Mouse (Mus musculus) embryo, embryonic 11 days (tissue): ENCODE measurements around the gene Sec23ip.

ENCODE experiments used
- DNase-seq: peaks from one replicate; pipeline ENCODE4 v3.0.0-alpha.2; 2015

Gene Sec23ip

DNA sequence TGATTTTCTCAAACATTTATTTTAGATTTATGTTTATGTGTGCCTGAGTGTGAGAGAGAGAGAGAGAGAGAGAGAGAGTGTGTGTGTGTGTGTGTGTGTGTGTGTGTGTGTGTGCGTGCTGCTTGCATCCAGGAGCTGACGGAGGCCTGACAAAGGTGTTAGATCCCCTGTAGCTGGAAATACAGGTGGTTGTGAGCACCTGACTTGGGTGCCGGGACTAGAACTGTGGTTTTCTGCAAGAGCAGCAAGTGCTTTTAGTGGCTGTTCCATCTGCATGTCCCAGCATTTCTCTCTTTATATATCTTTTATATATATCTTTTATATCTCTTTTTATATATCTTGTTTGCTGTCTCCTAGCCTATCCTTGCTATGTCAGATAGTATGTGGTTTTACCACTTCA, 37.1 kb downstream of the Sec23ip start:
- no peak for DNase-seq

DNA sequence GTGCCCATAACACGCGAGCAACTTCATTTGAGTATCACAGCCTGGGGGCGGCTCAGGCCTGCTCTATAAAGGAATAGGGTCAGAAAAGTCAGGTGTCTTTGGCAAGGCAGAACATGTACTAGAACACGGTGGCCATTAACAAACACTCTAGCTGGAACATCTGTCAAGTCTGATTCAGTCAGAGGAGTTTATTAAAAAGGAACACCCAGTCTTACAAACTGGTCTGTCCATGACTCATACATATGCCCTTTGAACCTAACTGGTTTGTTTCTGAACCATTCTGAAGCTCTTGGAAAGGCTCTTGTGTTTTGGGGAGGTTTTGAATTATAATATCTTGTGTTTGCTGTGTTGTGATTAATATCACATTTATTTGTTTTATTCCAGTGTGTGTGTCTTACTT, 45.3 kb downstream of the Sec23ip start:
- no peak for DNase-seq

DNA sequence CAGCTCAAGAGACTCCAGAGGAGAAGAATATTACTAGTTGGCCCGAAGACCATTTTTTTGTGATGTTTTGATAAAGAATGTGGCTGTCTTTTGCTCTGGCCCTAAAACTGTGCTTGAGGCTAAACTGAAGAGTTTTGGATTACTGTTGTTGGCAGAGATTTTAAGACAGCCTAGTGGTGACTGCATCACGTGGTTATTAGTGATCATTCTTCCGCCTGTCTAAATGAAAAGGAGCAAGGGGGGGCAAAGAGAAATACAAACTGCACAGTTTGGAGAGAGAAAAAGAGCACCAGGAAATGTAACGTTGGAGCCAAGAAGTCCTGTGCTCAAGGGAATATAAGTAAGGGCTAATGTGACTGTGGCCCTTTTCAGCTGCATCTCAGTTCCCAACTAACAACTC, 48.7 kb downstream of the Sec23ip start:
- no peak for DNase-seq

DNA sequence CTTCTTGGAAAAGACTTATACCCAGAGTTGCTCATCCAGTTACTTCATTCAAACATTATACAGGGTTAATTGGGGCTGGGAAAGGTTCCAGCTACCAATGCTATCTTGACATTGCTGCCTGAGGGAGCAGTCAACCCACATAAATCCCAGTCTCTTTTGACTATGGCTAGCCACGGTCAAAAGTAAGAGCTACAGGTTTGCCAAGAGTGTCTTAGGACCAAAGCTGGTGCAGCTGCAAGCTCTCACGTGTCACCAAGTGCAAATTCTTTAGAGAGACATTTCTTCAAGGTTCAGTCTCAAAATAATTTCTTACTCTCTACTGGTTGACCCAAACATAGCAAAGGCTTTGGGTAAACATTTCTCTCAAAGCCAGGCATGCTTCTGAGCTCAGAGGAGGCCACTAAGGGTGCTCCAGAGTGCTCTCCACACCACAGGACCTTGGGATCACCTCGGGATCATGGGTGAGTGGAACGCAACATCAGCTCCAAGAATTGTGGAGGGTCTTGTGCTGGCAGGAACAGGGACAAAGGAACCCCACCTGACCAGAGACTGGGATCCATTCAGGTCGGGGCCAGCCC, 80.3 kb downstream of the Sec23ip start:
- no peak for DNase-seq

DNA sequence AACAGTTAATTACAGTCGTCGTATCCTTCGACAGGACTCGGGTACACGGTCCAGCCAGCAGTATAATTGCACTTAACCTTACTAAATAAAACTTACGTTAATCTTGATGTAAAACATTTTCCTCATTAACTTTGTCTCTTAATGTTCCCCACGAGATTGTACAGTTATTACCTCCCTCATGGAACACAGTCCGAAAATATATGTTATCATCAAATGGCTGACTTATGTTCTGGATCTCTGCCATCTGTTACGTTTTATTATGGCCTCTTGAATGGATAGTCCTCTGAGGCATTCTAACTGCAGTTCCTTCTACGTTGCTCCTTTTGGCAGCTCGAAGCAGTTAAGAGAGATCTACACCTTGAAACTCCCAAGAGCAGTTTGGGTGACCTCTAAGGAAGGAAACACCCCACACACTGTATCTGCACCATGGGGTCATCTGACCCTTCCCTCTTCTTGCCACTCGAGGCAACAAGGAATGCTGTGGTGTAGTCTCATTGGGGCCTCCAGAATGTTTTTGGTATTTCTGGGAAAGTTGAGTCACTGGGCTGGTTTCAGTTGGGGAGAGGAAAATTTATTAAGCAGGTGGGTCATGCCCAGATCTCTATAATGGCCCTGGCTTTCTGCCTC, 87.8 kb downstream of the Sec23ip start:
- no peak for DNase-seq

DNA sequence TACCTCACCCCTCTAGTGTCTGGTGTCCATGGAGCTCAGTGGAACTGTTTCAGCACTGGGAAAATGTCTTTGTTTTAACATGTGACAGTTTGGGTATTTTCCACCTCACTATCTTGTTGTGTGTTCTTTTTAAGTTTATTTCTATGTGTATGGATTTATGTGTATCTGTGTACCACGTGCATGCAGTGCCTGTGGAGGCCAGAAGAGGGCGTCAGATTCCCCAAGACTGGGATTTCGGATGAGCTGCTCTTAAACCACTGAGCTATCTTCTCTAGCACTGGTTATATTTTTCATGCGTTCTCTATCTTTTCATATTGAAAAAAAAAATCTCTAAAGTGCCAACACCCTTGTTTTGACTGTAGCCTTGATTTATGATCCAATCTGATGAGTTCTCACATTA, 88.5 kb downstream of the Sec23ip start:
- DNase-seq, result no peak
